Comparison of ENCODE assay signal across 18 mouse cellular contexts in the genomic region with DNA sequence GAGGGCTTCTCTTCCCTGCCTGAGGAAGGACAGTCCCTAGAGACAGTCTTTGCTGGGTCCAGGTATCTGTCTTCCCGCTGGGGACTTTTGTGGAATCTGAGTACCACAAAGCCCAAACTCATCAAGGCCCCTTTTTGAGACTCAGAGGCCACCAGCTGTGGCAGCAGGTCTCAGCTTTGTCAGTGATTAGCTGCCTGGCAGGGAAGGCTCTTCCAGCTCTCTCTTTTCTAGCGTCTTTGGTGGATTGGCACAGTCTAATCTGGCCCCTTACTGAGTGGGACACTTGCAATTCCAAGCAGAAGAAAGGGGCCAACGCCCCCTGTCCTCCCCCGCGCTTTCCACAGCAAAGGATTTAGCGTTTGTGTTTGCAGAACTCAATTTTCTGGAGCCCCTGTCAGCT.
DNase-seq lines count a peak whose midpoint lies in the region; ATAC-seq lines count a peak whose summit lies in the region.
"Had no signal": no experiment of that assay in that cellular context is flagged by ENCODE, and none has a peak within 500 bp of the region (broad histone marks: within the 10 kb centered on the region; RNA-seq: fewer than 3 reads in every experiment).

No protein-coding gene starts in this region.

- no peak for ATAC-seq in heart, embryonic 12.5 days (ENCODE audit: insufficient number of reproducible peaks, low FRiP score)
- ATAC-seq in forebrain, embryonic 11.5 days (replicated peaks; ENCODE audit: low FRiP score), result peak; percentile 54; the same call in 1 of the 2 replicates
- ATAC-seq in hindbrain, embryonic 15.5 days (ENCODE audit: low FRiP score, low read depth), result no peak
- ATAC-seq in neural tube, embryonic 15.5 days (ENCODE audit: low FRiP score), result no peak
- no peak for ATAC-seq in megakaryocyte progenitor cell, adult 5-6 weeks (replicated peaks; ENCODE audit: poor library complexity)

- H3K27ac ChIP-seq in heart, embryonic 12.5 days (ENCODE audit: poor library complexity, severe bottlenecking), result no peak overlapping the region
- H3K27ac ChIP-seq in forebrain, embryonic 11.5 days (ENCODE audit: low read depth, low read length), result no peak overlapping the region
- H3K27ac ChIP-seq in hindbrain, embryonic 15.5 days (replicated peaks), result no peak overlapping the region
- H3K27ac ChIP-seq in neural tube, embryonic 15.5 days (replicated peaks), result no peak overlapping the region
- H3K27ac ChIP-seq: gastrocnemius, adult 2 months; heart, embryonic 15.5 days; layer of hippocampus, adult 2 months; liver, embryonic 15.5 days had no signal

- H3K4me1 ChIP-seq in heart, embryonic 12.5 days (replicated peaks), result peaks cover 45% of the 10 kb centered on the region
- peaks cover 9% of the 10 kb centered on the region for H3K4me1 ChIP-seq in forebrain, embryonic 11.5 days (replicated peaks; ENCODE audit: control insufficient read depth, insufficient read depth, low read length)
- H3K4me1 ChIP-seq in hindbrain, embryonic 15.5 days (replicated peaks), result peaks cover 34% of the 10 kb centered on the region
- peaks cover 17% of the 10 kb centered on the region for H3K4me1 ChIP-seq in neural tube, embryonic 15.5 days
- H3K4me1 ChIP-seq: liver, embryonic 15.5 days had no signal

- no peak overlapping the region for H3K4me3 ChIP-seq in heart, embryonic 12.5 days
- no peak overlapping the region for H3K4me3 ChIP-seq in forebrain, embryonic 11.5 days (ENCODE audit: low read depth, low read length)
- H3K4me3 ChIP-seq in hindbrain, embryonic 15.5 days, result no peak overlapping the region
- no peak overlapping the region for H3K4me3 ChIP-seq in neural tube, embryonic 15.5 days (replicated peaks)
- H3K4me3 ChIP-seq: gastrocnemius, adult 2 months; heart, embryonic 15.5 days; layer of hippocampus, adult 2 months; liver, embryonic 15.5 days had no signal

- WGBS in heart, embryonic 12.5 days, result 16% methylated on average over 6 of the region's 6 CpGs
- 3% methylated on average over 6 of the region's 6 CpGs for WGBS in forebrain, embryonic 11.5 days
- WGBS in hindbrain, embryonic 15.5 days, result 6% methylated on average over 6 of the region's 6 CpGs
- WGBS in neural tube, embryonic 15.5 days, result 11% methylated on average over 6 of the region's 6 CpGs

- intact Hi-C loops in heart, postnatal 10 days (cut with DNase I), result no loop called here

- no peaks in the 10 kb centered on the region for H3K27me3 ChIP-seq in heart, embryonic 12.5 days (replicated peaks)
- H3K27me3 ChIP-seq in forebrain, embryonic 11.5 days (ENCODE audit: control insufficient read depth, insufficient read depth, low read length), result no peaks in the 10 kb centered on the region
- no peaks in the 10 kb centered on the region for H3K27me3 ChIP-seq in hindbrain, embryonic 15.5 days
- H3K27me3 ChIP-seq in neural tube, embryonic 15.5 days (replicated peaks), result no peaks in the 10 kb centered on the region
- H3K27me3 ChIP-seq: CH12.LX; heart, embryonic 15.5 days; liver, embryonic 15.5 days had no signal

- no peak overlapping the region; the same call in 1 of the 2 replicates for H3K9ac ChIP-seq in heart, embryonic 12.5 days
- no peak overlapping the region for H3K9ac ChIP-seq in forebrain, embryonic 11.5 days (ENCODE audit: low read length)
- H3K9ac ChIP-seq in hindbrain, embryonic 15.5 days, result no peak overlapping the region
- H3K9ac ChIP-seq in neural tube, embryonic 15.5 days (replicated peaks), result no peak overlapping the region
- H3K9ac ChIP-seq: heart, embryonic 15.5 days; liver, embryonic 15.5 days had no signal

- peak overlapping the region; percentile 20; the same call in 1 of the 2 replicates for H3K4me2 ChIP-seq in heart, embryonic 12.5 days
- H3K4me2 ChIP-seq in forebrain, embryonic 11.5 days (ENCODE audit: low read depth, low read length, severe bottlenecking), result peak overlapping the region; percentile 24; the same call in 1 of the 2 replicates
- peak overlapping the region; percentile 24; the same call in 1 of the 2 replicates for H3K4me2 ChIP-seq in hindbrain, embryonic 15.5 days
- H3K4me2 ChIP-seq in neural tube, embryonic 15.5 days, result peak overlapping the region; percentile 15; the same call in 1 of the 2 replicates
- H3K4me2 ChIP-seq: heart, embryonic 15.5 days; liver, embryonic 15.5 days had no signal

- no peaks in the 10 kb centered on the region for H3K9me3 ChIP-seq in heart, embryonic 12.5 days (replicated peaks)
- H3K9me3 ChIP-seq in forebrain, embryonic 11.5 days (ENCODE audit: control insufficient read depth, low read length), result no peaks in the 10 kb centered on the region
- no peaks in the 10 kb centered on the region for H3K9me3 ChIP-seq in hindbrain, embryonic 15.5 days
- no peaks in the 10 kb centered on the region for H3K9me3 ChIP-seq in neural tube, embryonic 15.5 days (replicated peaks)
- H3K9me3 ChIP-seq: heart, embryonic 15.5 days; liver, embryonic 15.5 days had no signal

- H3K36me3 ChIP-seq in heart, embryonic 12.5 days, result no peaks in the 10 kb centered on the region
- no peaks in the 10 kb centered on the region for H3K36me3 ChIP-seq in forebrain, embryonic 11.5 days (ENCODE audit: control insufficient read depth, insufficient read depth, low read length)
- no peaks in the 10 kb centered on the region for H3K36me3 ChIP-seq in hindbrain, embryonic 15.5 days
- H3K36me3 ChIP-seq in neural tube, embryonic 15.5 days, result no peaks in the 10 kb centered on the region
- H3K36me3 ChIP-seq: heart, embryonic 15.5 days; liver, embryonic 15.5 days had no signal

- DNase-seq in heart, postnatal 10 days, result no peak
- DNase-seq in forebrain, embryonic 11.5 days (ENCODE audit: low spot score), result peak; percentile 56
- DNase-seq in kidney, adult 11 months, result no peak
- DNase-seq: adrenal gland, postnatal 36 days; cerebellum, adult 11-12 months; gastrocnemius, adult 2 months; kidney, adult 9 months; lung, postnatal 4 days; right cerebral cortex, postnatal 14 days; thymus, postnatal 4 days had no signal
